Mouse (Mus musculus): Measurements from ENCODE around the gene Mrps36.

DNA sequence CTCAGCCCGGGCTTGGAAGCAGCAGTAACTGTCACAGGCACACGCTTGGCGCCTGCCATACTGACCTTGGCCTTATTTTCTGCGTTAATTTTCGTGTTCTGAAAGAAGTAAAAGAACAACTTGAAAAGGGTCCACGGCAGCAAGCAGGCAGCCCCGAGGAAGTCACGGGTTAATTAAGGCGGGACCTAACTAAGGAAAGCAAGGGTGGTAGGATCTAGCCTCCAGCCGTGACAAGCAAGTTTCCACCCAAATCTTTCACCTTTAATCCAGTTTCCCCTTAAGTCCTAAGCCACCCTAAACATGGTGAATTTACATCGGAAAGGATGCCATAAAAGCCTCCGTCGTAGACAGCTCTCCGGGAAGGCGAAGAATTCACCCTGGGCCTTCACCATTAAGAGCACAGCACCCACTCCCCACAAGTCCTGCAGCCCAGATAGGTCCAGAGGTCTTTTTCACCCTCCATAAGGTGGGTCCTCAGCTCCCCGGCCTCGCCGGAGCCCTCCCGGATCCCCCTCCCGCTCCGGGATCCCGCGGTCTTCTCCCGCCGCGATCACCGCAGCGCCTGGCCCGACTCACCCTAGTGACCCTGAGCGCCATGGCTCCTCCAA is 41.5 kb upstream of the Mrps36 start:
- no peak for TF ChIP-seq CTCF (IDR thresholded peaks at IDR 0.05; ENCODE audit: control insufficient read depth, insufficient read depth, insufficient replicate concordance, low read depth, low read length)
- no peak for TF ChIP-seq POLR2A (IDR thresholded peaks at IDR 0.05; ENCODE audit: control insufficient read depth, low read depth, low read length)

Measured in testis, adult 2 months (tissue).